Mouse (Mus musculus) liver (tissue): ENCODE results near the gene Ppp1r2.
A peak's percentile ranks its signal among the peaks of the same experiment; 100 is the strongest.
"Not testable (repeated sequence)": the region's sequence is repeated elsewhere in the genome, so short reads cannot be mapped to it uniquely, and the experiment has no call there.

Experiments used
- DNase-seq: peaks from one replicate; pipeline ENCODE4 v3.0.0-alpha.2; 2020; ENCODE audit warnings: mixed read lengths

The Ppp1r2 gene

GRCm38 (mm10) chr16:31274674-31275460 lies at the start of gene Ppp1r2:
Ppp1r2 (minus strand) TSS chr16:31275277.
- DNase-seq, result peak; percentile 95

GRCm38 (mm10) chr16:31321501-31321900 lies 46.4 kb upstream of the Ppp1r2 start:
- no peak for DNase-seq

GRCm38 (mm10) chr16:31320954-31321353 lies 45.9 kb upstream of the Ppp1r2 start:
- DNase-seq, result no peak

- DNase-seq, result not testable (repeated sequence)
Measured at GRCm38 (mm10) chr16:31319723-31320122, 44.6 kb upstream of the Ppp1r2 start.

GRCm38 (mm10) chr16:31319316-31319715 lies 44.2 kb upstream of the Ppp1r2 start:
- no peak for DNase-seq

GRCm38 (mm10) chr16:31318418-31318817 lies 43.3 kb upstream of the Ppp1r2 start:
- no peak for DNase-seq

GRCm38 (mm10) chr16:31316246-31317143 lies 41.4 kb upstream of the Ppp1r2 start:
- DNase-seq, result not testable (repeated sequence)

- DNase-seq, result no peak
Measured at GRCm38 (mm10) chr16:31315294-31315693, 40.2 kb upstream of the Ppp1r2 start.

GRCm38 (mm10) chr16:31314497-31315233 lies 39.6 kb upstream of the Ppp1r2 start, which contains the start of gene Apod:
Apod (minus strand) TSS chr16:31314808.
- DNase-seq, result no peak

- no peak for DNase-seq
Measured at GRCm38 (mm10) chr16:31313611-31314010, 38.5 kb upstream of the Ppp1r2 start.

GRCm38 (mm10) chr16:31312296-31312695 lies 37.2 kb upstream of the Ppp1r2 start:
- no peak for DNase-seq

- DNase-seq, result no peak
Measured at GRCm38 (mm10) chr16:31305199-31305919, 30.3 kb upstream of the Ppp1r2 start.

GRCm38 (mm10) chr16:31303276-31303675 lies 28.2 kb upstream of the Ppp1r2 start:
- no peak for DNase-seq

- DNase-seq, result no peak
Measured at GRCm38 (mm10) chr16:31300883-31301532, 25.9 kb upstream of the Ppp1r2 start.

- DNase-seq, result no peak
Measured at GRCm38 (mm10) chr16:31300467-31300866, 25.4 kb upstream of the Ppp1r2 start.

- DNase-seq, result no peak
Measured at GRCm38 (mm10) chr16:31299960-31300353, 24.9 kb upstream of the Ppp1r2 start.

- DNase-seq, result no peak
Measured at GRCm38 (mm10) chr16:31299164-31299959, 24.3 kb upstream of the Ppp1r2 start.

GRCm38 (mm10) chr16:31297113-31297512 lies 22.0 kb upstream of the Ppp1r2 start:
- DNase-seq, result no peak

- no peak for DNase-seq
Measured at GRCm38 (mm10) chr16:31293761-31294160, 18.7 kb upstream of the Ppp1r2 start.

GRCm38 (mm10) chr16:31290751-31291365 lies 15.8 kb upstream of the Ppp1r2 start:
- DNase-seq, result no peak
